26 mouse cellular contexts compared by ENCODE assay signal in the genomic region with DNA sequence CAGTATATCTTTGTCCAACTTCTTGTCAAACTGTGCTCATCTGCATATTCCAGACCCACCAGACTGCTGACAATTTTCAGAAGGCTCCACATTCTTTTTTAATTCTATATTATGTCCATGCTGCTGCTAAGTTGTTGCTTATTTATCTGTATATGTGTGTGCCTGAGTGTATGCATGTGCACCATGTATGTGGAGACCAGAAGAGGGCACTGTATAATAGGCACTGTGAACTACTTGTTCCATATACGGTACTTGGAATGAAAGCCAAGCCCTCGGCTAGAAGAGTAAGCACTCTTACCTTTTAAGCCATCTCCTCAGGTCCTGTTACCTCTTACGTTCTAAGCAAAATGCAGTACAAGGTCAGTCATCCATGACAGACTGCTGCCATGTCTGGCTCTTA.
DNase-seq lines count a peak whose midpoint lies in the region; ATAC-seq and TF ChIP-seq lines count a peak whose summit lies in the region.
"Had no signal": no experiment of that assay in that cellular context is flagged by ENCODE, and none has a peak within 500 bp of the region (broad histone marks: within the 10 kb centered on the region; RNA-seq: fewer than 3 reads in every experiment).

No protein-coding gene starts in this region.

- H3K4me3 ChIP-seq in hindbrain, postnatal 0 days (ENCODE audit: low read length), result no peak overlapping the region
- no peak overlapping the region for H3K4me3 ChIP-seq in hindbrain, embryonic 14.5 days (replicated peaks; ENCODE audit: low read length)
- H3K4me3 ChIP-seq in lung, embryonic 14.5 days (ENCODE audit: low read depth, low read length), result no peak overlapping the region
- H3K4me3 ChIP-seq in CH12.LX (replicated peaks in 1 of 3; ENCODE audit: low read depth in 2 of 3, low read length in 2 of 3, poor library complexity in 1 of 3), result no peak overlapping the region
- H3K4me3 ChIP-seq: embryonic facial prominence, embryonic 13.5 days; erythroblast, embryonic 14.5 days; forebrain, embryonic 13.5 days; heart, embryonic 13.5 days; hindbrain, embryonic 12.5 days; limb, embryonic 15.5 days; liver, embryonic 15.5 days; neural tube, embryonic 15.5 days had no signal

- DNase-seq in hindbrain, postnatal 0 days (ENCODE audit: low spot score), result no peak
- DNase-seq in hindbrain, embryonic 14.5 days (ENCODE audit: low spot score), result no peak
- DNase-seq in lung, embryonic 14.5 days, result peak; percentile 38
- no peak for DNase-seq in lung, postnatal 10 days
- DNase-seq in 416B (ENCODE audit: low read depth) (peak; percentile 17), CH12.LX (ENCODE audit: extremely low read depth) (no peak)
- DNase-seq in spleen, postnatal 14 days (ENCODE audit: low spot score in 2 of 2), result no peak
- DNase-seq: adrenal gland, postnatal 25 days; cerebellum, adult 8-10 months; cerebellum, postnatal 36 days; embryo, embryonic 11 days; kidney, adult 8-10 months; kidney, postnatal 36 days; left cerebral cortex, postnatal 4 days; lung, postnatal 14 days; right cerebral cortex, postnatal 14 days; thymus, postnatal 14 days had no signal

- H3K27ac ChIP-seq in hindbrain, postnatal 0 days, result no peak overlapping the region
- H3K27ac ChIP-seq in hindbrain, embryonic 14.5 days, result no peak overlapping the region
- no peak overlapping the region for H3K27ac ChIP-seq in lung, embryonic 14.5 days (ENCODE audit: low read depth)
- H3K27ac ChIP-seq in CH12.LX (ENCODE audit: insufficient read depth, low read depth), result no peak overlapping the region
- H3K27ac ChIP-seq: embryonic facial prominence, embryonic 13.5 days; forebrain, embryonic 13.5 days; heart, embryonic 13.5 days; hindbrain, embryonic 12.5 days; limb, embryonic 15.5 days; liver, embryonic 15.5 days; neural tube, embryonic 15.5 days had no signal

- no peaks in the 10 kb centered on the region for H3K79me2 ChIP-seq in CH12.LX (replicated peaks; ENCODE audit: control insufficient read depth, extremely low read depth, insufficient read depth, poor library complexity, severe bottlenecking)

- H3K4me2 ChIP-seq in hindbrain, postnatal 0 days (ENCODE audit: low read depth, low read length), result no peak overlapping the region
- H3K4me2 ChIP-seq in hindbrain, embryonic 14.5 days (replicated peaks), result no peak overlapping the region
- H3K4me2 ChIP-seq in lung, embryonic 14.5 days, result no peak overlapping the region
- no peak overlapping the region for H3K4me2 ChIP-seq in CH12.LX (ENCODE audit: insufficient read depth, low read depth, poor library complexity, severe bottlenecking)
- H3K4me2 ChIP-seq: embryonic facial prominence, embryonic 13.5 days; forebrain, embryonic 13.5 days; heart, embryonic 13.5 days; hindbrain, embryonic 12.5 days; limb, embryonic 15.5 days; liver, embryonic 15.5 days; neural tube, embryonic 15.5 days had no signal

- dilution Hi-C loops in CH12.LX (cut with MboI; ENCODE audit: extremely low pct_ligation_motif_present, extremely low pct_unique_long_range_greater_than_20kb, low sequenced_read_pairs), result no loop called here

- H3K36me3 ChIP-seq in hindbrain, postnatal 0 days (ENCODE audit: insufficient read depth, low read length), result no peaks in the 10 kb centered on the region
- H3K36me3 ChIP-seq in hindbrain, embryonic 14.5 days (replicated peaks; ENCODE audit: control insufficient read depth, insufficient read depth), result 0 out of 2 replicates have a peak, but pooled peaks cover 6% of the 10 kb centered on the region
- H3K36me3 ChIP-seq in lung, embryonic 14.5 days (ENCODE audit: insufficient read depth), result 0 out of 2 replicates have a peak, but pooled peaks cover 3% of the 10 kb centered on the region
- H3K36me3 ChIP-seq in CH12.LX (replicated peaks in 1 of 2; ENCODE audit: control insufficient read depth in 1 of 2, insufficient read depth in 1 of 2, low read length in 1 of 2), result peaks cover 0 to 3% of the 10 kb centered on the region in 2 experiments
- H3K36me3 ChIP-seq: liver, embryonic 15.5 days had no signal

- peak; percentile 45 for TF ChIP-seq CTCF in hindbrain, postnatal 0 days (IDR thresholded peaks at IDR 0.05; ENCODE audit: low read depth)
- TF ChIP-seq CTCF in lung, embryonic 14.5 days (IDR thresholded peaks at IDR 0.05; ENCODE audit: low read depth), result peak; percentile 37
- peak in 1 of 2 experiments; percentile 24; a peak in 2 of 4 replicates for TF ChIP-seq CTCF in CH12.LX (conservative IDR thresholded peaks at IDR 0.05 in 1 of 2, IDR thresholded peaks at IDR 0.05 in 1 of 2; ENCODE audit: low read depth in 2 of 2, low read length in 2 of 2)

- no peaks in the 10 kb centered on the region for H3K27me3 ChIP-seq in hindbrain, postnatal 0 days (ENCODE audit: insufficient read depth, low read length)
- no peaks in the 10 kb centered on the region for H3K27me3 ChIP-seq in hindbrain, embryonic 14.5 days (ENCODE audit: control insufficient read depth, insufficient read depth, low read length)
- H3K27me3 ChIP-seq in lung, embryonic 14.5 days (ENCODE audit: insufficient read depth, low read length), result peaks cover 18% of the 10 kb centered on the region; the same call in 1 of the 2 replicates
- H3K27me3 ChIP-seq in CH12.LX (replicated peaks), result no peaks in the 10 kb centered on the region
- H3K27me3 ChIP-seq: embryonic facial prominence, embryonic 13.5 days; forebrain, embryonic 13.5 days; heart, embryonic 13.5 days; hindbrain, embryonic 12.5 days; limb, embryonic 15.5 days; liver, embryonic 15.5 days; neural tube, embryonic 15.5 days had no signal

- no peak for TF ChIP-seq POLR2A in CH12.LX (IDR thresholded peaks at IDR 0.05; ENCODE audit: low read depth, low read length)

- TF ChIP-seq RAD21 in CH12.LX (IDR thresholded peaks at IDR 0.05; ENCODE audit: low read depth, low read length), result peak; percentile 12

- TF ChIP-seq EP300 in CH12.LX (IDR thresholded peaks at IDR 0.05; ENCODE audit: low read length), result no peak

- H3K9ac ChIP-seq in hindbrain, postnatal 0 days (replicated peaks; ENCODE audit: low read length), result no peak overlapping the region
- no peak overlapping the region for H3K9ac ChIP-seq in hindbrain, embryonic 14.5 days
- H3K9ac ChIP-seq in lung, embryonic 14.5 days, result no peak overlapping the region
- H3K9ac ChIP-seq in CH12.LX (ENCODE audit: insufficient read depth, low read depth), result no peak overlapping the region
- H3K9ac ChIP-seq: embryonic facial prominence, embryonic 13.5 days; forebrain, embryonic 13.5 days; heart, embryonic 13.5 days; hindbrain, embryonic 12.5 days; limb, embryonic 15.5 days; liver, embryonic 15.5 days; neural tube, embryonic 15.5 days had no signal

- H3K9me3 ChIP-seq in hindbrain, postnatal 0 days (ENCODE audit: low read length), result no peaks in the 10 kb centered on the region
- H3K9me3 ChIP-seq in hindbrain, embryonic 14.5 days (ENCODE audit: control insufficient read depth, low read length), result no peaks in the 10 kb centered on the region
- H3K9me3 ChIP-seq in lung, embryonic 14.5 days (ENCODE audit: low read depth, low read length), result no peaks in the 10 kb centered on the region
- no peaks in the 10 kb centered on the region for H3K9me3 ChIP-seq in CH12.LX (replicated peaks; ENCODE audit: low read length)
- H3K9me3 ChIP-seq: embryonic facial prominence, embryonic 13.5 days; forebrain, embryonic 13.5 days; heart, embryonic 13.5 days; hindbrain, embryonic 12.5 days; limb, embryonic 15.5 days; liver, embryonic 15.5 days; neural tube, embryonic 15.5 days had no signal

- no peaks in the 10 kb centered on the region for H3K4me1 ChIP-seq in hindbrain, postnatal 0 days (ENCODE audit: insufficient read depth, low read length)
- no peaks in the 10 kb centered on the region for H3K4me1 ChIP-seq in hindbrain, embryonic 14.5 days (replicated peaks; ENCODE audit: control insufficient read depth, insufficient read depth, low read length)
- peaks cover 7% of the 10 kb centered on the region; the same call in 1 of the 2 replicates for H3K4me1 ChIP-seq in lung, embryonic 14.5 days (ENCODE audit: insufficient read depth)
- no peaks in the 10 kb centered on the region for H3K4me1 ChIP-seq in CH12.LX (ENCODE audit: control insufficient read depth in 1 of 2, insufficient read depth in 2 of 2)
- H3K4me1 ChIP-seq: forebrain, embryonic 13.5 days; heart, embryonic 13.5 days; hindbrain, embryonic 12.5 days; liver, embryonic 15.5 days; neural tube, embryonic 15.5 days had no signal

- in situ Hi-C loops in CH12.LX (cut with MboI; ENCODE audit: low pct_ligation_motif_present, low pct_unique_long_range_greater_than_20kb, low sequenced_read_pairs), result no loop called here

- ATAC-seq in hindbrain, postnatal 0 days, result no peak
- no peak for ATAC-seq in hindbrain, embryonic 14.5 days (ENCODE audit: low FRiP score)
- ATAC-seq in lung, embryonic 14.5 days (ENCODE audit: insufficient read depth), result no peak
- ATAC-seq: forebrain, embryonic 13.5 days; inflammation-experienced regulatory T-cells, adult 6 months had no signal

- 81% methylated on average over 3 of the region's 3 CpGs for WGBS in hindbrain, postnatal 0 days
- WGBS in hindbrain, embryonic 14.5 days, result 72% methylated on average over 3 of the region's 3 CpGs
- WGBS in lung, embryonic 14.5 days, result 47% methylated on average over 3 of the region's 3 CpGs

TF ChIP-seq in CH12.LX, 34 proteins besides CTCF, POLR2A, EP300 and RAD21:
- TF ChIP-seq ZNF384 (IDR thresholded peaks at IDR 0.05; ENCODE audit: low read depth, low read length), result no peak
- TF ChIP-seq ELF1 (IDR thresholded peaks at IDR 0.05; ENCODE audit: low read depth, low read length), result no peak

Comparison
In these comparisons a context has a peak if more than half of its experiments do, and no peak if none do; other contexts are left out.
1. DNase-seq: peak in lung, embryonic 14.5 days (single experiment) and 416B (single experiment); none in hindbrain, postnatal 0 days (single experiment), hindbrain, embryonic 14.5 days (single experiment), lung, postnatal 10 days (single experiment), CH12.LX (single experiment) and spleen, postnatal 14 days (0 of 2).